Mouse (Mus musculus): Measurements from ENCODE around the gene Casr. TPM values are rescaled to one million over a fixed set of nuclear protein-coding genes. Genes with fewer than 3 reads are reported as not detected.

Gene Casr
- polyA plus RNA-seq, 1 experiment from 2014 or later = 0.12 TPM

GRCm38 (mm10) chr16:36464076-36464475 is 97.9 kb downstream of the Casr start:
- 68% methylated on average over 4 of the region's 4 CpGs for WGBS
- Histone ChIP-seq H3K4me2 (replicated peaks; ENCODE audit: low read depth, low read length) (no peak overlapping the region), H3K9ac (replicated peaks; ENCODE audit: low read depth) (no peak overlapping the region), H3K36me3 (ENCODE audit: insufficient read depth, low read length) (no peaks in the 10 kb centered on the region), H3K4me3 (ENCODE audit: low read depth, low read length) (no peak overlapping the region), H3K27me3 (replicated peaks; ENCODE audit: insufficient read depth, low read length) (no peaks in the 10 kb centered on the region), H3K27ac (ENCODE audit: low read length) (no peak overlapping the region), H3K4me1 (ENCODE audit: insufficient read depth, low read depth, low read length) (no peaks in the 10 kb centered on the region), H3K9me3 (ENCODE audit: low read length) (no peaks in the 10 kb centered on the region)
- DNase-seq (ENCODE audit: low spot score) (no peak), ATAC-seq (no peak)
- TF ChIP-seq EP300 (IDR thresholded peaks at IDR 0.05) (no peak), CTCF (IDR thresholded peaks at IDR 0.05) (no peak)

GRCm38 (mm10) chr16:36460426-36460825 is 101.5 kb downstream of the Casr start:
- Histone ChIP-seq H3K27me3 (replicated peaks; ENCODE audit: insufficient read depth, low read length) (no peaks in the 10 kb centered on the region), H3K4me1 (ENCODE audit: insufficient read depth, low read depth, low read length) (no peaks in the 10 kb centered on the region), H3K4me2 (replicated peaks; ENCODE audit: low read depth, low read length) (no peak overlapping the region), H3K4me3 (ENCODE audit: low read depth, low read length) (no peak overlapping the region), H3K27ac (ENCODE audit: low read length) (no peak overlapping the region), H3K9ac (replicated peaks; ENCODE audit: low read depth) (no peak overlapping the region), H3K36me3 (ENCODE audit: insufficient read depth, low read length) (no peaks in the 10 kb centered on the region), H3K9me3 (ENCODE audit: low read length) (no peaks in the 10 kb centered on the region)
- WGBS = 49% methylated on average over 2 of the region's 2 CpGs
- ATAC-seq (no peak), DNase-seq (ENCODE audit: low spot score) (no peak)
- TF ChIP-seq CTCF (IDR thresholded peaks at IDR 0.05) = no peak
- no peak for TF ChIP-seq EP300 (IDR thresholded peaks at IDR 0.05)

GRCm38 (mm10) chr16:36455342-36455802 is 106.6 kb downstream of the Casr start, which contains the start of gene Stfa3:
Stfa3 (minus strand) TSS chr16:36455392.
- H3K4me2 ChIP-seq (replicated peaks; ENCODE audit: low read depth, low read length) = no peak within 1 kb of the TSS

More at GRCm38 (mm10) chr16:36455342-36455802, 106.6 kb downstream of the Casr start, which contains the start of gene Stfa3:
- H3K4me3 ChIP-seq (ENCODE audit: low read depth, low read length) = no peak within 1 kb of the TSS
- no peaks in the 10 kb centered on the region for H3K27me3 ChIP-seq (replicated peaks; ENCODE audit: insufficient read depth, low read length)
- H3K36me3 ChIP-seq (ENCODE audit: insufficient read depth, low read length) = no peaks in the 10 kb centered on the region
- no peak for ATAC-seq
- 58% methylated on average over 4 of the region's 4 CpGs for WGBS
- TF ChIP-seq CTCF (IDR thresholded peaks at IDR 0.05) = no peak
- TF ChIP-seq EP300 (IDR thresholded peaks at IDR 0.05) = no peak
- H3K27ac ChIP-seq (ENCODE audit: low read length) = no peak within 1 kb of the TSS
- DNase-seq (ENCODE audit: low spot score) = peak; percentile 9
- no peaks in the 10 kb centered on the region for H3K4me1 ChIP-seq (ENCODE audit: insufficient read depth, low read depth, low read length)
- H3K9me3 ChIP-seq (ENCODE audit: low read length) = no peaks in the 10 kb centered on the region
- H3K9ac ChIP-seq (replicated peaks; ENCODE audit: low read depth) = no peak within 1 kb of the TSS

Other genes starting within 250 kb of the Casr start
- gene BC117090, start 227.8 kb downstream of the Casr start, polyA plus RNA-seq (2015; fragmentation: Nextera tagmentation; extraction: Ambion mirVana) = 0.67 TPM in 1 of 2 replicates, not detected in the other
- 54.2 and 65.9 TPM in 2 replicates for gene BC100530, start 194.4 kb downstream of the Casr start, polyA plus RNA-seq (2015; fragmentation: Nextera tagmentation; extraction: Ambion mirVana)
- 19.8 and 20.5 TPM in 2 replicates for gene Stfa2, start 153.7 kb downstream of the Casr start, polyA plus RNA-seq (2015; fragmentation: Nextera tagmentation; extraction: Ambion mirVana)
- 14.5 and 16.1 TPM in 2 replicates for gene Stfa3, start 106.7 kb downstream of the Casr start, polyA plus RNA-seq (2015; fragmentation: Nextera tagmentation; extraction: Ambion mirVana)
- gene Cd86, start 103.9 kb upstream of the Casr start, polyA plus RNA-seq (2015; fragmentation: Nextera tagmentation; extraction: Ambion mirVana) = 1.9 and 2.6 TPM in 2 replicates
- 8.8 and 10.7 TPM in 2 replicates for gene Ildr1, start 131.8 kb upstream of the Casr start, polyA plus RNA-seq (2015; fragmentation: Nextera tagmentation; extraction: Ambion mirVana)
- gene Slc15a2, start 222.8 kb upstream of the Casr start, polyA plus RNA-seq (2015; fragmentation: Nextera tagmentation; extraction: Ambion mirVana) = 57.3 and 75.1 TPM in 2 replicates

All from lung, postnatal 0 days (tissue).